Mouse (Mus musculus) neural tube, embryonic 11.5 days (tissue): Measurements from ENCODE around the gene Tnfrsf11a. TPM values are rescaled to one million over a fixed set of nuclear protein-coding genes. Genes with fewer than 3 reads are reported as not detected.
"Not testable (repeated sequence)": the region's sequence is repeated elsewhere in the genome, so short reads cannot be mapped to it uniquely, and the experiment has no call there.

Experiments
- ATAC-seq: fragments of 200-750 bp; cut with Nextera tagmentation; 2 replicates; pipeline ENCODE4 v1.8.0; 2017; ENCODE audit warnings: moderate number of reproducible peaks, mild to moderate bottlenecking, moderate TSS enrichment, moderate library complexity; ENCODE audit not compliant: insufficient read depth, low FRiP score, low TSS enrichment
- DNase-seq: peaks from one replicate; pipeline ENCODE4 v3.0.0-alpha.2; 2015; ENCODE audit warnings: low spot score
- H3K27ac ChIP-seq: fragments of 300-500 bp; sonication (generic); 2 replicates; pipeline ENCODE4 v1.5.1; 2014; ENCODE audit warnings: low read depth, mild to moderate bottlenecking, low read length
- H3K27me3 ChIP-seq: fragments of 300-500 bp; sonication (generic); 2 replicates; pipeline ENCODE4 v1.6.1; 2014; ENCODE audit warnings: mild to moderate bottlenecking, low read length, mixed read lengths; ENCODE audit not compliant: control insufficient read depth, insufficient read depth
- H3K36me3 ChIP-seq: fragments of 300-500 bp; sonication (generic); 2 replicates; pipeline ENCODE4 v1.6.1; 2014; ENCODE audit warnings: mild to moderate bottlenecking, low read length, moderate library complexity, mixed read lengths; ENCODE audit not compliant: control insufficient read depth, insufficient read depth
- H3K4me1 ChIP-seq: fragments of 300-500 bp; sonication (generic); 2 replicates; pipeline ENCODE4 v1.6.1; 2014; ENCODE audit warnings: low read length, mixed read lengths; ENCODE audit not compliant: control insufficient read depth, insufficient read depth
- H3K4me2 ChIP-seq: fragments of 300-500 bp; sonication (generic); 2 replicates; pipeline ENCODE4 v1.6.1; 2014; ENCODE audit warnings: low read depth, mild to moderate bottlenecking, moderate library complexity
- H3K4me3 ChIP-seq: fragments of 300-500 bp; sonication (generic); 2 replicates; pipeline ENCODE4 v1.5.1; 2014; ENCODE audit warnings: low read depth, low read length
- H3K9ac ChIP-seq: fragments of 300-500 bp; sonication (generic); 2 replicates; pipeline ENCODE4 v1.6.1; 2014; ENCODE audit warnings: mild to moderate bottlenecking, low read length
- H3K9me3 ChIP-seq: fragments of 300-500 bp; sonication (generic); 2 replicates; pipeline ENCODE4 v1.6.1; 2016; ENCODE audit warnings: low read length; ENCODE audit not compliant: control insufficient read depth
- WGBS: fragments of 180-500 bp; shearing (Covaris S2); extraction: QIAGEN DNeasy Blood & Tissue Kit; methylation state at CpG from one replicate; pipeline ENCODE4 v1.1.7; 2014; 5-methylcytosine and 5-hydroxymethylcytosine counted together
- polyA plus RNA-seq: library from polyadenylated mRNA; unstranded; fragments of >200 nt; fragmentation: Nextera tagmentation; extraction: Ambion mirVana; gene quantifications from 2 replicates; pipeline ENCODE4 v1.2.1, GENCODE M21; 2014

The Tnfrsf11a gene
- polyA plus RNA-seq, 1 experiment from 2014 or later: 0.73 TPM

GRCm38 (mm10) chr1:105752196-105752595 is 28.3 kb upstream of the Tnfrsf11a start:
- WGBS: 87% methylated on average over 4 of the region's 4 CpGs
- no peaks in the 10 kb centered on the region for H3K4me1 ChIP-seq
- H3K36me3 ChIP-seq: no peaks in the 10 kb centered on the region
- no peak overlapping the region for H3K27ac ChIP-seq
- H3K9ac ChIP-seq: no peak overlapping the region
- no peaks in the 10 kb centered on the region for H3K27me3 ChIP-seq
- DNase-seq (no peak), ATAC-seq (no peak)
- H3K4me3 ChIP-seq: no peak overlapping the region
- no peaks in the 10 kb centered on the region for H3K9me3 ChIP-seq
- H3K4me2 ChIP-seq: no peak overlapping the region

- 87% methylated on average over 1 of the region's 1 CpGs for WGBS
- H3K9ac ChIP-seq: no peak overlapping the region
- no peaks in the 10 kb centered on the region for H3K36me3 ChIP-seq
- H3K4me1 ChIP-seq: no peaks in the 10 kb centered on the region
- H3K4me3 ChIP-seq: no peak overlapping the region
- H3K9me3 ChIP-seq: no peaks in the 10 kb centered on the region
- H3K27ac ChIP-seq: no peak overlapping the region
- ATAC-seq (no peak), DNase-seq (no peak)
- H3K27me3 ChIP-seq: no peaks in the 10 kb centered on the region
- H3K4me2 ChIP-seq: no peak overlapping the region
Measured at GRCm38 (mm10) chr1:105752944-105753343, 27.6 kb upstream of the Tnfrsf11a start.

- H3K4me2 ChIP-seq: no peak overlapping the region
- 94% methylated on average over 4 of the region's 4 CpGs for WGBS
- no peak overlapping the region for H3K27ac ChIP-seq
- no peaks in the 10 kb centered on the region for H3K27me3 ChIP-seq
- no peaks in the 10 kb centered on the region for H3K36me3 ChIP-seq
- ATAC-seq: no peak
- H3K9me3 ChIP-seq: no peaks in the 10 kb centered on the region
- no peak overlapping the region for H3K9ac ChIP-seq
- no peak overlapping the region for H3K4me3 ChIP-seq
- H3K4me1 ChIP-seq: no peaks in the 10 kb centered on the region
- no peak for DNase-seq
Measured at GRCm38 (mm10) chr1:105758798-105759197, 21.7 kb upstream of the Tnfrsf11a start.

GRCm38 (mm10) chr1:105759422-105760165 is 20.9 kb upstream of the Tnfrsf11a start:
- H3K36me3 ChIP-seq: no peaks in the 10 kb centered on the region

GRCm38 (mm10) chr1:105765586-105765985 is 14.9 kb upstream of the Tnfrsf11a start:
- ATAC-seq (no peak), DNase-seq (no peak)
- H3K9ac ChIP-seq: no peak overlapping the region
- H3K4me2 ChIP-seq: no peak overlapping the region
- H3K4me3 ChIP-seq: no peak overlapping the region
- H3K27me3 ChIP-seq: no peaks in the 10 kb centered on the region
- no peaks in the 10 kb centered on the region for H3K4me1 ChIP-seq
- no peaks in the 10 kb centered on the region for H3K36me3 ChIP-seq
- H3K9me3 ChIP-seq: no peaks in the 10 kb centered on the region
- no peak overlapping the region for H3K27ac ChIP-seq
- WGBS: 75% methylated on average over 8 of the region's 8 CpGs

More at GRCm38 (mm10) chr1:105759422-105760165, 20.9 kb upstream of the Tnfrsf11a start:
- no peak for ATAC-seq
- Histone ChIP-seq H3K9me3 (no peaks in the 10 kb centered on the region), H3K27me3 (no peaks in the 10 kb centered on the region), H3K4me2 (no peak overlapping the region), H3K27ac (no peak overlapping the region), H3K9ac (no peak overlapping the region), H3K4me3 (no peak overlapping the region), H3K4me1 (no peaks in the 10 kb centered on the region)
- 81% methylated on average over 3 of the region's 3 CpGs for WGBS
- no peak for DNase-seq

GRCm38 (mm10) chr1:105766099-105766498 is 14.4 kb upstream of the Tnfrsf11a start:
- not testable (repeated sequence) for H3K4me2 ChIP-seq, H3K9me3 ChIP-seq, H3K27ac ChIP-seq, DNase-seq, H3K4me1 ChIP-seq, H3K36me3 ChIP-seq, ATAC-seq, H3K27me3 ChIP-seq, H3K9ac ChIP-seq, H3K4me3 ChIP-seq
- 80% methylated on average over 9 of the region's 9 CpGs for WGBS

- Histone ChIP-seq H3K4me1 (no peaks in the 10 kb centered on the region), H3K4me3 (no peak overlapping the region), H3K4me2 (no peak overlapping the region), H3K9me3 (no peaks in the 10 kb centered on the region), H3K27me3 (no peaks in the 10 kb centered on the region), H3K27ac (no peak overlapping the region), H3K9ac (no peak overlapping the region), H3K36me3 (no peaks in the 10 kb centered on the region)
- DNase-seq (no peak), ATAC-seq (no peak)
- 92% methylated on average over 2 of the region's 2 CpGs for WGBS
Measured at GRCm38 (mm10) chr1:105768397-105768796, 12.1 kb upstream of the Tnfrsf11a start.

- ATAC-seq (no peak), DNase-seq (no peak)
- Histone ChIP-seq H3K4me1 (no peaks in the 10 kb centered on the region), H3K27ac (no peak overlapping the region), H3K9ac (no peak overlapping the region), H3K4me3 (no peak overlapping the region), H3K27me3 (no peaks in the 10 kb centered on the region), H3K36me3 (no peaks in the 10 kb centered on the region), H3K4me2 (no peak overlapping the region), H3K9me3 (no peaks in the 10 kb centered on the region)
- 85% methylated on average over 2 of the region's 2 CpGs for WGBS
Measured at GRCm38 (mm10) chr1:105770685-105771084, 9.8 kb upstream of the Tnfrsf11a start.

- ATAC-seq (no peak), DNase-seq (no peak)
- Histone ChIP-seq H3K27ac (no peak overlapping the region), H3K9ac (no peak overlapping the region), H3K4me2 (no peak overlapping the region), H3K4me1 (0 out of 2 replicates have a peak, but pooled peaks cover 3% of the 10 kb centered on the region), H3K36me3 (no peaks in the 10 kb centered on the region), H3K9me3 (no peaks in the 10 kb centered on the region), H3K4me3 (no peak overlapping the region), H3K27me3 (peaks cover 15% of the 10 kb centered on the region)
- 90% methylated on average over 4 of the region's 4 CpGs for WGBS
Measured at GRCm38 (mm10) chr1:105776426-105776825, 4.1 kb upstream of the Tnfrsf11a start.
